Mouse (Mus musculus) erythroblast, embryonic 14.5 days (primary cell): ENCODE measurements around the gene Usp8.

Experiments used
- GATA1 ChIP-seq: IDR thresholded peaks from 2 replicates; pipeline ENCODE4 v1.6.1; 2012; ENCODE audit warnings: low read length, inconsistent platforms, mixed read lengths
- TAL1 ChIP-seq: IDR thresholded peaks from 3 replicates; pipeline ENCODE4 v1.6.1; 2012; ENCODE audit warnings: low read length, inconsistent platforms, mixed read lengths

DNA sequence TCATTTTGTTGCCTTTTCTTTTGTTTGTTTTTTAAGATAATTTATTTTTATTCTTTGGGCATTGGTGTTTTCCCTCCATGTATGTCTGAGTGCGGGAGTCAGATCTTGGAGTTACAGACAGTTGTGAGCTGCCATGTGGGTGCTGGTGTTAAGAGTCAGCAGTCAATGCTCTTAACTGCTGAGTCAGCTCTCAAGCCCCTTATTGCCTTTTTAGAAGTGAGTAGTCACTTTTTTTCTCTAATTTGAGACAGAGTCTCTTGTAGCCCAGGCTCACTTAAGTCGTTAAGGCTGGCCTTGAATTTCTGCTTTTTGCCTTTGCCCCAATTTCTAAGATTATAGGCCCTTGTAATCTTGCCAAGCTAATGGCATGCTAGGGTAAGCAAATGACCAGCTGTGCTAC lies 23.4 kb downstream of the Usp8 start:
- TF ChIP-seq GATA1 (no peak), TAL1 (no peak)
